In genomic region chr2:139924937-139925336, GRCm38 (mm10) we compare ENCODE assay signal across 20 mouse cellular contexts.
DNase-seq lines count a peak whose midpoint lies in the region; ATAC-seq and TF ChIP-seq lines count a peak whose summit lies in the region.
"Had no signal": no experiment of that assay in that cellular context is flagged by ENCODE, and none has a peak within 500 bp of the region (broad histone marks: within the 10 kb centered on the region; RNA-seq: fewer than 3 reads in every experiment).

No protein-coding gene starts in this region.

- no peak overlapping the region for H3K4me2 ChIP-seq in forebrain, postnatal 0 days (ENCODE audit: low read depth)
- H3K4me2 ChIP-seq: embryonic facial prominence, embryonic 15.5 days; forebrain, embryonic 12.5 days; hindbrain, embryonic 14.5 days; liver, embryonic 13.5 days; midbrain, embryonic 15.5 days; stomach, embryonic 15.5 days had no signal

- no peaks in the 10 kb centered on the region for H3K36me3 ChIP-seq in spleen, adult 2 months (ENCODE audit: control insufficient read depth, insufficient read depth, low read length)
- H3K36me3 ChIP-seq in forebrain, postnatal 0 days (ENCODE audit: insufficient read depth), result no peaks in the 10 kb centered on the region
- H3K36me3 ChIP-seq: embryonic facial prominence, embryonic 15.5 days; forebrain, embryonic 12.5 days; liver, embryonic 13.5 days; midbrain, embryonic 15.5 days; stomach, embryonic 15.5 days had no signal

- H3K27me3 ChIP-seq in spleen, adult 2 months (ENCODE audit: control insufficient read depth, insufficient read depth, low read length), result no peaks in the 10 kb centered on the region
- no peaks in the 10 kb centered on the region for H3K27me3 ChIP-seq in forebrain, postnatal 0 days (ENCODE audit: insufficient read depth, low read length)
- H3K27me3 ChIP-seq: embryonic facial prominence, embryonic 15.5 days; forebrain, embryonic 12.5 days; liver, embryonic 13.5 days; midbrain, embryonic 15.5 days; stomach, embryonic 15.5 days had no signal

- WGBS in spleen, adult 2 months, result 47% methylated on average over 1 of the region's 1 CpGs
- 5% methylated on average over 1 of the region's 1 CpGs for WGBS in forebrain, postnatal 0 days

- H3K4me1 ChIP-seq in spleen, adult 2 months (ENCODE audit: control insufficient read depth, insufficient read depth, insufficient read length), result no peaks in the 10 kb centered on the region; the same call in 1 of the 2 replicates
- no peaks in the 10 kb centered on the region for H3K4me1 ChIP-seq in forebrain, postnatal 0 days (ENCODE audit: insufficient read depth)
- H3K4me1 ChIP-seq: embryonic facial prominence, embryonic 15.5 days; liver, embryonic 13.5 days; midbrain, embryonic 15.5 days; stomach, embryonic 15.5 days had no signal

- peak overlapping the region; percentile 59 for H3K27ac ChIP-seq in spleen, adult 2 months (ENCODE audit: insufficient read depth, low read length)
- H3K27ac ChIP-seq in forebrain, postnatal 0 days (ENCODE audit: low read depth, low read length), result no peak overlapping the region
- H3K27ac ChIP-seq: embryonic facial prominence, embryonic 15.5 days; forebrain, embryonic 12.5 days; hindbrain, embryonic 14.5 days; kidney, postnatal 0 days; left cerebral cortex, adult 2 months; liver, embryonic 13.5 days; midbrain, embryonic 15.5 days; stomach, embryonic 15.5 days had no signal

- no peaks in the 10 kb centered on the region for H3K9me3 ChIP-seq in forebrain, postnatal 0 days (ENCODE audit: low read length)
- H3K9me3 ChIP-seq: embryonic facial prominence, embryonic 15.5 days; forebrain, embryonic 12.5 days; liver, embryonic 13.5 days; midbrain, embryonic 15.5 days; stomach, embryonic 15.5 days had no signal

- DNase-seq in spleen, adult 2 months (ENCODE audit: low read depth in 1 of 2, low spot score in 2 of 2), result no peak
- no peak for DNase-seq in spleen, postnatal 10 days (ENCODE audit: low spot score in 2 of 2)
- DNase-seq in T-cell, adult 2 months (ENCODE audit: low spot score), result peak; percentile 48
- DNase-seq in thymus, postnatal 0 days (ENCODE audit: low spot score), result peak; percentile 72
- no peak for DNase-seq in adrenal gland, adult 18-20 months (ENCODE audit: low spot score in 2 of 2)
- DNase-seq in adrenal gland, postnatal 10 days, result no peak
- DNase-seq in forebrain, postnatal 0 days, result no peak
- DNase-seq: cerebellum, adult 11 months; cerebellum, postnatal 36 days; gastrocnemius, postnatal 25 days; liver, embryonic 13.5 days; right cerebral cortex, adult 18-20 months had no signal

- ATAC-seq in forebrain, postnatal 0 days, result no peak
- ATAC-seq: intestine, postnatal 0 days; midbrain, embryonic 15.5 days had no signal

- TF ChIP-seq POLR2A in spleen, adult 2 months (IDR thresholded peaks at IDR 0.05; ENCODE audit: low read depth, low read length), result no peak

- H3K4me3 ChIP-seq in spleen, adult 2 months (ENCODE audit: extremely low read depth, insufficient read depth, insufficient read length), result no peak overlapping the region
- H3K4me3 ChIP-seq in forebrain, postnatal 0 days (ENCODE audit: low read depth, low read length), result no peak overlapping the region
- H3K4me3 ChIP-seq: embryonic facial prominence, embryonic 15.5 days; forebrain, embryonic 12.5 days; left cerebral cortex, adult 2 months; liver, embryonic 13.5 days; midbrain, embryonic 15.5 days; stomach, embryonic 15.5 days had no signal

- no peak overlapping the region for H3K9ac ChIP-seq in forebrain, postnatal 0 days
- H3K9ac ChIP-seq: embryonic facial prominence, embryonic 15.5 days; forebrain, embryonic 12.5 days; hindbrain, embryonic 14.5 days; liver, embryonic 13.5 days; midbrain, embryonic 15.5 days; stomach, embryonic 15.5 days had no signal

- no peak for TF ChIP-seq CTCF in spleen, adult 2 months (IDR thresholded peaks at IDR 0.05; ENCODE audit: extremely low read depth, insufficient read depth, insufficient read length, insufficient replicate concordance)
- TF ChIP-seq CTCF in forebrain, postnatal 0 days (IDR thresholded peaks at IDR 0.05; ENCODE audit: low read depth), result no peak

Comparison
In these comparisons a context has a peak if more than half of its experiments do, and no peak if none do; other contexts are left out.
1. DNase-seq: peak in T-cell, adult 2 months (single experiment) and thymus, postnatal 0 days (single experiment); none in spleen, adult 2 months (0 of 2), spleen, postnatal 10 days (0 of 2), adrenal gland, adult 18-20 months (0 of 2), adrenal gland, postnatal 10 days (single experiment) and forebrain, postnatal 0 days (single experiment).